Mouse (Mus musculus) CH12.LX (cell line): ENCODE results near the gene Papss1. TPM values are rescaled to one million over a fixed set of nuclear protein-coding genes. Genes with fewer than 3 reads are reported as not detected.

Experiments used
- DNase-seq: peaks from one replicate; pipeline ENCODE4 v3.0.0-alpha.2; 2013; ENCODE audit errors: extremely low read depth
- H3K27ac ChIP-seq: 2 replicates; pipeline ENCODE4 v1.5.1; 2012; ENCODE audit warnings: low read depth, mild to moderate bottlenecking, control low read depth, moderate library complexity; ENCODE audit not compliant: insufficient read depth
- H3K27me3 ChIP-seq: replicated peaks from 2 replicates; pipeline ENCODE3; 2012; ENCODE audit warnings: inconsistent platforms
- H3K36me3 ChIP-seq, 2 experiments: replicated peaks in 1 of 2; 2 replicates each; pipeline versions ENCODE3 to v1.6.1; 2012; ENCODE audit warnings: inconsistent platforms in 1 of 2, low read length in 1 of 2, mild to moderate bottlenecking in 1 of 2, mixed read lengths in 1 of 2, moderate library complexity in 1 of 2; ENCODE audit not compliant: control insufficient read depth in 1 of 2, insufficient read depth in 1 of 2
- H3K4me1 ChIP-seq, 2 experiments: 2 replicates each; pipeline ENCODE4 v1.6.1; 2012; ENCODE audit warnings: inconsistent platforms in 1 of 2, moderate library complexity in 1 of 2; ENCODE audit not compliant: insufficient read depth in 2 of 2, control insufficient read depth in 1 of 2
- H3K4me2 ChIP-seq: 2 replicates; pipeline ENCODE4 v1.6.1; 2012; ENCODE audit warnings: low read depth, mild to moderate bottlenecking, control low read depth; ENCODE audit not compliant: poor library complexity, insufficient read depth, severe bottlenecking
- H3K4me3 ChIP-seq, 3 experiments: fragments of 150-350 bp in 1 of 3; sonication (generic) in 1 of 3; replicated peaks in 1 of 3; 2 replicates each; pipeline versions ENCODE3 to v1.5.1; 2011 to 2012; ENCODE audit warnings: low read depth in 2 of 3, low read length in 2 of 3, mild to moderate bottlenecking in 2 of 3, moderate library complexity in 2 of 3, control low read depth in 1 of 3, improper control_type of control experiment in 1 of 3, inconsistent platforms in 1 of 3, mixed read lengths in 1 of 3; ENCODE audit not compliant: poor library complexity in 1 of 3
- H3K79me2 ChIP-seq: replicated peaks from 2 replicates; pipeline ENCODE4 v1.6.1; 2012; ENCODE audit warnings: mild to moderate bottlenecking, moderate library complexity; ENCODE audit not compliant: control insufficient read depth, poor library complexity, insufficient read depth, severe bottlenecking; ENCODE audit errors: extremely low read depth
- H3K9ac ChIP-seq: 2 replicates; pipeline ENCODE4 v1.6.1; 2012; ENCODE audit warnings: low read depth, mild to moderate bottlenecking, control low read depth, moderate library complexity; ENCODE audit not compliant: insufficient read depth
- H3K9me3 ChIP-seq: replicated peaks from 2 replicates; pipeline ENCODE3; 2012; ENCODE audit warnings: low read length, inconsistent platforms, mixed read lengths
- BHLHE40 ChIP-seq: IDR thresholded peaks from 2 replicates; pipeline ENCODE4 v1.6.1; 2011; ENCODE audit warnings: mild to moderate bottlenecking, low read depth, low read length, improper control_type of control experiment
- CHD1 ChIP-seq: IDR thresholded peaks from 2 replicates; pipeline ENCODE4 v1.6.1; 2012; ENCODE audit warnings: low read depth, low read length, improper control_type of control experiment, inconsistent platforms
- CTCF ChIP-seq, 2 experiments: IDR thresholded peaks in 1 of 2; conservative IDR thresholded peaks in 1 of 2; 2 replicates each; pipeline ENCODE4 v1.5.1; 2011 to 2012; ENCODE audit warnings: low read depth in 2 of 2, low read length in 2 of 2, improper control_type of control experiment in 1 of 2, inconsistent platforms in 1 of 2, mild to moderate bottlenecking in 1 of 2, moderate library complexity in 1 of 2
- EP300 ChIP-seq: IDR thresholded peaks from 2 replicates; pipeline ENCODE4 v1.6.1; 2011; ENCODE audit warnings: low read length, improper control_type of control experiment
- ETS1 ChIP-seq: conservative IDR thresholded peaks from 2 replicates; pipeline ENCODE4 v1.6.1; 2012; ENCODE audit warnings: low read depth, mild to moderate bottlenecking, inconsistent platforms, low read length, improper control_type of control experiment, moderate library complexity
- GABPA ChIP-seq: IDR thresholded peaks from 2 replicates; pipeline ENCODE4 v1.6.1; 2012; ENCODE audit warnings: low read depth, low read length, improper control_type of control experiment, inconsistent platforms; ENCODE audit not compliant: insufficient replicate concordance
- IRF4 ChIP-seq: IDR thresholded peaks from 2 replicates; pipeline ENCODE4 v1.6.1; 2014; ENCODE audit warnings: low read depth, mild to moderate bottlenecking, inconsistent platforms, low read length, improper control_type of control experiment
- MAFK ChIP-seq: IDR thresholded peaks from 2 replicates; pipeline ENCODE4 v1.6.1; 2011; ENCODE audit warnings: low read length, improper control_type of control experiment; ENCODE audit not compliant: insufficient replicate concordance
- MAZ ChIP-seq: IDR thresholded peaks from 2 replicates; pipeline ENCODE4 v1.6.1; 2012; ENCODE audit warnings: low read depth, mild to moderate bottlenecking, inconsistent platforms, low read length, improper control_type of control experiment, moderate library complexity
- MYC ChIP-seq: IDR thresholded peaks from 2 replicates; pipeline ENCODE4 v1.6.1; 2011; ENCODE audit warnings: low read depth, mild to moderate bottlenecking, improper control_type of control experiment, low read length
- NELFE ChIP-seq: IDR thresholded peaks from 2 replicates; pipeline ENCODE4 v1.6.1; 2011; ENCODE audit warnings: low read depth, low read length, improper control_type of control experiment
- PAX5 ChIP-seq: IDR thresholded peaks from 2 replicates; pipeline ENCODE4 v1.6.1; 2012; ENCODE audit warnings: low read length, inconsistent platforms, mixed read lengths
- POLR2A ChIP-seq: IDR thresholded peaks from 2 replicates; pipeline ENCODE4 v1.6.1; 2011; ENCODE audit warnings: low read depth, mild to moderate bottlenecking, improper control_type of control experiment, low read length
- POLR2AphosphoS2 ChIP-seq: IDR thresholded peaks from 2 replicates; pipeline ENCODE4 v1.6.1; 2011; ENCODE audit warnings: low read depth, low read length, improper control_type of control experiment
- RAD21 ChIP-seq: IDR thresholded peaks from 2 replicates; pipeline ENCODE4 v1.6.1; 2011; ENCODE audit warnings: low read depth, mild to moderate bottlenecking, low read length, improper control_type of control experiment, moderate library complexity
- SIN3A ChIP-seq: IDR thresholded peaks from 2 replicates; pipeline ENCODE4 v1.6.1; 2012; ENCODE audit warnings: low read length, improper control_type of control experiment, inconsistent platforms
- TCF12 ChIP-seq: IDR thresholded peaks from 2 replicates; pipeline ENCODE4 v1.6.1; 2014; ENCODE audit warnings: low read depth, mild to moderate bottlenecking, inconsistent platforms, low read length, improper control_type of control experiment
- UBTF ChIP-seq: IDR thresholded peaks from 2 replicates; pipeline ENCODE4 v1.6.1; 2012; ENCODE audit warnings: low read depth, mild to moderate bottlenecking, inconsistent platforms, low read length, improper control_type of control experiment, moderate library complexity
- ZKSCAN1 ChIP-seq: IDR thresholded peaks from 2 replicates; pipeline ENCODE4 v1.6.1; 2012; ENCODE audit warnings: low read depth, inconsistent platforms, low read length, improper control_type of control experiment, borderline replicate concordance
- ZMIZ1 ChIP-seq: IDR thresholded peaks from 2 replicates; pipeline ENCODE4 v1.6.1; 2012; ENCODE audit warnings: low read depth, mild to moderate bottlenecking, inconsistent platforms, low read length, improper control_type of control experiment
- dilution Hi-C: fragments of 300-500 bp; cut with MboI; formaldehyde crosslinking; loops from 2 replicates; pipeline ENCODE4 v1.14.3; 2020; ENCODE audit warnings: low sequenced_read_pairs; ENCODE audit not compliant: extremely low pct_unique_long_range_greater_than_20kb, extremely low pct_ligation_motif_present
- in situ Hi-C: fragments of 300-500 bp; cut with MboI; formaldehyde crosslinking; loops from 3 replicates; pipeline ENCODE4 v1.14.3; 2019; ENCODE audit warnings: low sequenced_read_pairs, low pct_ligation_motif_present, low pct_unique_long_range_greater_than_20kb, mixed read lengths
- polyA plus RNA-seq: library from polyadenylated mRNA; unstranded; fragments of >175 nt; gene quantifications from 2 replicates; pipeline ENCODE4 v1.2.1, GENCODE M21; 2012; ENCODE audit warnings: low read depth; ENCODE audit not compliant: insufficient read length
- total RNA-seq, 2 experiments: library from RNA; depleted of rRNA; stranded (reverse); fragments of 300-350 nt in 1 of 2; fragments of >200 nt in 1 of 2; gene quantifications; 2 replicates each; pipeline ENCODE4 v1.2.3; 2012 to 2014

The Papss1 gene
- total and polyA plus RNA-seq, 3 experiments: 13.0 to 27.1 (median 19.3) TPM

GRCm38 (mm10) chr3:131623208-131623607 lies 58.6 kb downstream of the Papss1 start:
- Histone ChIP-seq H3K9me3 (no peaks in the 10 kb centered on the region), H3K36me3 (peaks cover 0 to 23% of the 10 kb centered on the region in 2 experiments), H3K79me2 (no peaks in the 10 kb centered on the region), H3K4me2 (no peak overlapping the region; the same call in 1 of the 2 replicates), H3K27ac (no peak overlapping the region), H3K4me3 (no peak overlapping the region), H3K27me3 (no peaks in the 10 kb centered on the region), H3K4me1 (peaks cover 5 to 21% of the 10 kb centered on the region in 2 experiments), H3K9ac (no peak overlapping the region)
- no peak for DNase-seq
- TF ChIP-seq SIN3A (no peak), POLR2A (no peak), GABPA (no peak), POLR2AphosphoS2 (no peak), IRF4 (peak; percentile 52; the same call in 1 of the 2 replicates), MYC (no peak), MAFK (no peak), ZKSCAN1 (no peak), ZMIZ1 (no peak), EP300 (0 out of 2 replicates have a peak, but pooled peaks have one; percentile 13), MAZ (no peak), CTCF (conservative IDR thresholded peaks at IDR 0.05 in 1 of 2, IDR thresholded peaks at IDR 0.05 in 1 of 2; ENCODE audit: low read depth in 2 of 2, low read length in 2 of 2) (no peak), PAX5 (no peak), TCF12 (no peak), BHLHE40 (no peak), UBTF (no peak), NELFE (no peak), CHD1 (no peak), RAD21 (no peak), ETS1 (peak; percentile 62)
- in situ Hi-C loops (no loop called here), dilution Hi-C loops (no loop called here)

- Histone ChIP-seq H3K4me3 (no peak overlapping the region), H3K4me2 (no peak overlapping the region), H3K36me3 (peaks cover 0 to 18% of the 10 kb centered on the region in 2 experiments), H3K27ac (no peak overlapping the region), H3K27me3 (no peaks in the 10 kb centered on the region), H3K79me2 (no peaks in the 10 kb centered on the region), H3K9me3 (no peaks in the 10 kb centered on the region), H3K4me1 (peaks cover under 1 to 15% of the 10 kb centered on the region in 2 experiments; a peak in 3 of 4 replicates), H3K9ac (no peak overlapping the region)
- DNase-seq: no peak
- dilution Hi-C loops (no loop called here), in situ Hi-C loops (no loop called here)
- TF ChIP-seq RAD21: no peak
Observed at GRCm38 (mm10) chr3:131624063-131624462, 59.5 kb downstream of the Papss1 start.
